Mouse (Mus musculus): ENCODE results near the gene Mkln1. TPM values are rescaled to one million over a fixed set of nuclear protein-coding genes. Genes with fewer than 3 reads are reported as not detected.
"Not testable (repeated sequence)": the region's sequence is repeated elsewhere in the genome, so short reads cannot be mapped to it uniquely, and the experiment has no call there.

Mkln1 gene
- polyA plus RNA-seq, 1 experiment from 2014 or later, result 194 TPM

DNA sequence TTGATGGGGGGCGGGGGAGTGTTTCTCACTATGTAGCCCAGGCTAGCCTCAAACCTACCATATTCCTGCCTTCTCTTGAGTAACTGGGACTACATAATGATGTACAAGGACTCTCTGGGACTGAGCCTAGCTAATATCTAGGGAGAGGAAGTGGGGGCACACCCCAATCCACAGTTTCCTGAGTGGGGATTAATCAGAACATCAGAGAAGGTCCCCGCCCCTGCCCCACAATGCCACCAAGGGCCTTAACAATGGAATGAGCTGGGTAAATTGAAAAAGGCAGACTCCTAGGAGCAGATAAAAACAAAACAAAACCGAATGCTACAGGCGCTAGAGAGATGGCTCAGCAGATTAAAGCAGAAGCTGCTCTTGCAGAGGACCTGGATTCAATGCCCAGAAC, 138.7 kb downstream of the Mkln1 start:
- H3K4me2 ChIP-seq (replicated peaks), result no peak overlapping the region
- H3K4me3 ChIP-seq, result no peak overlapping the region

DNA sequence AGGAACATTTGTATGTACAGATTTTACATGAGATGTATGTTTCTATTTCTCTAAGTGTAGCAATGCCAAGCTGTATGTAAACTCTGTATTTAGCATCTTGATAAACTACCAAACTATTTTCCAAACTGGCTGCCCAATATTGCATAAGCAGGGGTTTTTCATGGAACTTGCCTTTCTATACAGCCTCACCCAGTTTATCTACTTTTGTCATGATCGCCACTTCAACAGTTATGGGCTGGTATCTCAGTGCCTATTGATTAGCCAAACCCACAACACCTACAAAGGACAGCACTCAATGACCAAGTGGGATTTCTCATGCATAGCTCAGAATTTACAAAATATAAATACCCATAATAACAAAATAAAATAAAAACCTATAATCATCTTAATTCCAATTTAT, 139.6 kb downstream of the Mkln1 start:
- no peak for ATAC-seq (ENCODE audit: low FRiP score, low read depth)
- WGBS, result 96% methylated on average over 1 of the region's 1 CpGs
- Histone ChIP-seq H3K36me3 (no peaks in the 10 kb centered on the region), H3K9me3 (no peaks in the 10 kb centered on the region), H3K4me1 (no peaks in the 10 kb centered on the region), H3K9ac (no peak overlapping the region), H3K4me2 (replicated peaks) (no peak overlapping the region), H3K27ac (no peak overlapping the region), H3K27me3 (no peaks in the 10 kb centered on the region), H3K4me3 (no peak overlapping the region)

More for the DNA sequence above, 138.7 kb downstream of the Mkln1 start:
- no peak for ATAC-seq (ENCODE audit: low FRiP score, low read depth)
- H3K9me3 ChIP-seq, result no peaks in the 10 kb centered on the region
- no peaks in the 10 kb centered on the region for H3K36me3 ChIP-seq
- no peak overlapping the region for H3K27ac ChIP-seq
- WGBS, result 86% methylated on average over 4 of the region's 4 CpGs
- no peaks in the 10 kb centered on the region for H3K27me3 ChIP-seq
- no peaks in the 10 kb centered on the region for H3K4me1 ChIP-seq
- H3K9ac ChIP-seq, result no peak overlapping the region

GRCm38 (mm10) chr6:31540018-31540417, 141.5 kb downstream of the Mkln1 start:
- no peak overlapping the region for H3K4me3 ChIP-seq
- 89% methylated on average over 6 of the region's 6 CpGs for WGBS
- ATAC-seq (ENCODE audit: low FRiP score, low read depth), result no peak
- no peak overlapping the region for H3K27ac ChIP-seq
- no peaks in the 10 kb centered on the region for H3K9me3 ChIP-seq
- H3K27me3 ChIP-seq, result no peaks in the 10 kb centered on the region
- no peaks in the 10 kb centered on the region for H3K36me3 ChIP-seq
- no peak overlapping the region for H3K9ac ChIP-seq
- H3K4me2 ChIP-seq (replicated peaks), result no peak overlapping the region
- H3K4me1 ChIP-seq, result no peaks in the 10 kb centered on the region

DNA sequence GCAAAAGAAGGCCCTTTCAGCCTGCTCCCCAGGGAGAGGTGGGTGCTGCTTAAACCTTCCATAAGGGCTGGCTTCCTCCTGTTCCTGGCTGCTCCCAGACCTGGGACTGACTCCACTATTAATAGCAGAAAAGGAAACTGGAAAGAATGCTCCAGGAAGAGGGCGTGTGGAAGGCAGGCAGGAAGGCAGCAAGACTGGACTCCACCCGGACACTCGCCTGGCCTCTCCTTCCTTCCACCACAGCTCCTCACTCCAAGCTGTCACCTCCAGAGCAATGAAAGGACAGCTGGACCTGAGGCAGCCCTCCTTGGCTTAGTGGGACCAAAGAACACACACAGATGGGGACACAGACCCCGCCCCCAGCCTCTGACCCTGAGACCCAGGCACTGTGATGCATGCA, 145.8 kb downstream of the Mkln1 start:
- no peaks in the 10 kb centered on the region for H3K27me3 ChIP-seq
- no peak for ATAC-seq (ENCODE audit: low FRiP score, low read depth)
- H3K4me1 ChIP-seq, result 0 out of 2 replicates have a peak, but pooled peaks cover 2% of the 10 kb centered on the region
- 53% methylated on average over 4 of the region's 4 CpGs for WGBS
- H3K9ac ChIP-seq, result no peak overlapping the region
- H3K4me2 ChIP-seq (replicated peaks), result no peak overlapping the region
- no peak overlapping the region for H3K4me3 ChIP-seq
- H3K27ac ChIP-seq, result no peak overlapping the region
- H3K9me3 ChIP-seq, result no peaks in the 10 kb centered on the region
- no peaks in the 10 kb centered on the region for H3K36me3 ChIP-seq

- Histone ChIP-seq H3K4me3 (no peak overlapping the region), H3K9ac (no peak overlapping the region), H3K9me3 (no peaks in the 10 kb centered on the region), H3K27ac (no peak overlapping the region), H3K4me1 (peaks cover 8% of the 10 kb centered on the region), H3K4me2 (replicated peaks) (no peak overlapping the region), H3K27me3 (no peaks in the 10 kb centered on the region), H3K36me3 (no peaks in the 10 kb centered on the region)
- ATAC-seq (ENCODE audit: low FRiP score, low read depth), result no peak
- WGBS, result 64% methylated on average over 5 of the region's 5 CpGs
Observed at GRCm38 (mm10) chr6:31549361-31550051, 151.0 kb downstream of the Mkln1 start.

GRCm38 (mm10) chr6:31550876-31551532, 152.5 kb downstream of the Mkln1 start:
- WGBS, result 72% methylated on average over 22 of the region's 22 CpGs
- no peak for ATAC-seq (ENCODE audit: low FRiP score, low read depth)

DNA sequence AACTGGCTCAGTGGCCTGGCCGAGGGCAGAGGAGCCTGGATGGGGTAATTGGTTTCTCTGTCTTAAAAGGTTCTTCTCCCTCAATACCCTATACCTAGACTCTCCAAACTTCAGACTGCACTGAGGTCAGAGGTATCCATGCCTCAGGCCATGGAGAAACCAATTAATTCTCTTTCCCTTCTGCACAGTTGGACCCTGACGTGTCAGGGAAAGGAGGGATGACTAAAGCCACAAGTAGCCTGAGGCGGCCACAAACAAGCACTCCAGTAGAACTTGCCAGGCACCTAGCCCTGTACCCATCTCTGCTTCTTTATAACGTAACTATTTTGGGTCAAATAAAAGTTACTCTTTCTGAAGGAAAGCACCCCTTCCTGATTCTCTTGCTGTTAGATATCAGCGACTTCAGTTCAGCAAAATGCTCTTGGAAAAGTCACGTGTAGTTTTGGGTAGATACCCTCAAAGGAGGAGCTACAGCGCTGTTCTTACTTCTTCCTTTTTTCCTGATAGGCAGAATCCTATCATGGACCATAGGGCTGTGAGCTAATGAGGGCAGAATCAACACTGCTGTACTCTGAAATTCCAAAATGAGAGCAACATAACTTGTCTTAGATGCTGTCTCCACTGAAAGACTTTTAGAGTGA, 158.0 kb downstream of the Mkln1 start:
- H3K4me3 ChIP-seq, result no peak overlapping the region
- no peaks in the 10 kb centered on the region for H3K9me3 ChIP-seq
- H3K27me3 ChIP-seq, result peaks cover 35% of the 10 kb centered on the region
- no peaks in the 10 kb centered on the region for H3K36me3 ChIP-seq
- peaks cover 6% of the 10 kb centered on the region for H3K4me1 ChIP-seq
- H3K9ac ChIP-seq, result no peak overlapping the region
- no peak for ATAC-seq (ENCODE audit: low FRiP score, low read depth)
- H3K27ac ChIP-seq, result no peak overlapping the region
- no peak overlapping the region for H3K4me2 ChIP-seq (replicated peaks)
- 81% methylated on average over 7 of the region's 7 CpGs for WGBS

More at GRCm38 (mm10) chr6:31550876-31551532, 152.5 kb downstream of the Mkln1 start:
- no peaks in the 10 kb centered on the region for H3K27me3 ChIP-seq
- H3K4me1 ChIP-seq, result peaks cover 8% of the 10 kb centered on the region
- no peak overlapping the region for H3K27ac ChIP-seq
- no peak overlapping the region for H3K4me2 ChIP-seq (replicated peaks)
- H3K9ac ChIP-seq, result no peak overlapping the region
- H3K4me3 ChIP-seq, result no peak overlapping the region
- no peaks in the 10 kb centered on the region for H3K36me3 ChIP-seq
- no peaks in the 10 kb centered on the region for H3K9me3 ChIP-seq

DNA sequence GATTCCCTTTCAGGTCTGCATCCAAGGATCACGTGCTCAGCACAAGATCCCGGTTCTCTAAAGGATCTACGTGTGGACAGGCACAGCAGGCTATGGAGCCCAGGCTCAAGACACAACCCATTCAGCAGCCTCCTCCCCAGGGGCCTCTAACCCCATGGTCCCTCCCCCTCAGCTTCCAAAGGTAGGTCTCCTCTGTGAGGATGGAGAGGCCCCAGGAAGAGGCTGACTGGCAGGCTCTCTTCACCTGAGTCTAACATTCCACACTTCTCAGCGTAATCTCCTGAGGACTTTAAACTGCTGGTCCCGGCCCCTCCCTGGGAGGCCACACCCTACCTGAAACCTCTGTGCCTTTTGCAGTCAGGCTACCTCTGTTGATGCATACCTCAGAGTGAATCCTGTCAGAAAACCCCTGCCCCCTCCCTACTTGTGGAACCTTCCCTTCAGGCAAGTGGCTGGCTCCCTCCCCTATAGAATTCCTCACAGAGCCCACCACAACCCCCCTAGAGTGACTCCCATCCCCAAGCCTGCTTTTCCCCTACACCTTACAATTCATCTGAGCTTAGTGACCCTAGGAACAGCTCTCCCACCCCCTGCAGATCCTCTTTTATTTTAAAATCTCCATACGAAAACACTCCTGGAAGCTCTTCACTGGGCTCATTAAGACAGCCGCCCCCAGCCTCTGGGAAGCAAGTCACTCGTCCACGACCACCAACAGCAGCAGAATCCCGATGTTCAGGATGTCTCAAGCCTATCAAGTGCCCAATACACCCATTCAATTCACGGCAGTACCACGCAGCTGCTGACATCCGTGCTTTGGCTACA, 161.8 kb downstream of the Mkln1 start:
- WGBS, result 17% methylated on average over 13 of the region's 13 CpGs
- Histone ChIP-seq H3K36me3 (no peaks in the 10 kb centered on the region), H3K27me3 (peaks cover 72% of the 10 kb centered on the region), H3K27ac (no peak overlapping the region), H3K4me2 (replicated peaks) (peak overlapping the region; percentile 24; the same call in 1 of the 2 replicates), H3K9ac (no peak overlapping the region), H3K4me3 (no peak overlapping the region), H3K9me3 (no peaks in the 10 kb centered on the region), H3K4me1 (peaks cover 31% of the 10 kb centered on the region)
- no peak for ATAC-seq (ENCODE audit: low FRiP score, low read depth)

DNA sequence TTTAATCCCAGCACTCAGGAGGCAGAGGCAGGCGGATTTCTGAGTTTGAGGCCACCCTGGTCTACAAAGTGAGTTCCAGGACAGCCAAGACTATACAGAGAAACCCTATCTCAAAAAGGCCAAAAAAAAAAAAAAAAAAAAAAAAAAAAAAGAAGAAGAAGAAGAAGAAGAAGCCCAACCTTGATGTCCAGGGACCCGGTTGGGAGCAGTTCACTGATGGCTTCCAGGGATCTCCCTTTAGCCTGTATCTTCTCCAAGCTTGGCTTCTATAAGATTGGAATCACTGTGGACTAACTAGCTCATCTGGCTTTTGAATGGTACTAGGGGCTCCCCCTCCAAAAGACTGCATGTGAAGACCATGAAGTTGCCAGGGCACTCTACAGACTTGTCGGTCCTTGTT, 163.4 kb downstream of the Mkln1 start:
- peaks cover 31% of the 10 kb centered on the region for H3K4me1 ChIP-seq
- H3K4me2 ChIP-seq (replicated peaks), result peak overlapping the region; percentile 91
- H3K9me3 ChIP-seq; H3K27ac ChIP-seq; ATAC-seq (ENCODE audit: low FRiP score, low read depth); H3K9ac ChIP-seq; H3K36me3 ChIP-seq: not testable (repeated sequence)
- WGBS, result 53% methylated on average over 3 of the region's 3 CpGs
- peaks cover 87% of the 10 kb centered on the region for H3K27me3 ChIP-seq
- peak overlapping the region; percentile 61 for H3K4me3 ChIP-seq

GRCm38 (mm10) chr6:31562371-31563080, 164.0 kb downstream of the Mkln1 start:
- peaks cover 31% of the 10 kb centered on the region for H3K4me1 ChIP-seq
- H3K9me3 ChIP-seq, result no peaks in the 10 kb centered on the region
- ATAC-seq (ENCODE audit: low FRiP score, low read depth), result no peak
- peaks cover 92% of the 10 kb centered on the region for H3K27me3 ChIP-seq
- WGBS, result 8% methylated on average over 16 of the region's 16 CpGs
- H3K4me2 ChIP-seq (replicated peaks), result peak overlapping the region; percentile 91
- peak overlapping the region; percentile 61 for H3K4me3 ChIP-seq
- no peak overlapping the region for H3K9ac ChIP-seq
- H3K27ac ChIP-seq, result no peak overlapping the region
- H3K36me3 ChIP-seq, result no peaks in the 10 kb centered on the region

Data from limb, embryonic 13.5 days (tissue).